Mouse (Mus musculus) thymus, adult 2 months (tissue): ENCODE measurements around the gene Dapk2. TPM values are rescaled to one million over a fixed set of nuclear protein-coding genes. Genes with fewer than 3 reads are reported as not detected.

Source experiments
- DNase-seq: peaks from one replicate; pipeline ENCODE4 v3.0.0; 2021
- H3K27ac ChIP-seq: fragments of 200-500 bp; 2 replicates; pipeline ENCODE4 v1.5.1; 2012; ENCODE audit warnings: low read length, control low read depth; ENCODE audit not compliant: control insufficient read depth, insufficient read depth
- H3K27me3 ChIP-seq: fragments of 200-500 bp; 2 replicates; pipeline ENCODE4 v1.6.1; 2012; ENCODE audit warnings: mild to moderate bottlenecking, low read length, moderate library complexity, mixed read lengths; ENCODE audit not compliant: control insufficient read depth, insufficient read depth
- H3K36me3 ChIP-seq: fragments of 200-500 bp; 2 replicates; pipeline ENCODE4 v1.6.1; 2012; ENCODE audit warnings: mild to moderate bottlenecking, low read length, moderate library complexity; ENCODE audit not compliant: control insufficient read depth, insufficient read depth
- H3K4me1 ChIP-seq: fragments of 200-500 bp; replicated peaks from 2 replicates; pipeline ENCODE4 v1.6.1; 2012; ENCODE audit warnings: low read length; ENCODE audit not compliant: control insufficient read depth, insufficient read depth
- H3K4me3 ChIP-seq: fragments of 200-500 bp; 2 replicates; pipeline ENCODE4 v1.5.1; 2012; ENCODE audit warnings: mild to moderate bottlenecking, low read length, control low read depth, moderate library complexity; ENCODE audit not compliant: control insufficient read depth, insufficient read depth
- CTCF ChIP-seq: fragments of 200-500 bp; IDR thresholded peaks from 2 replicates; pipeline ENCODE4 v1.5.1; 2012; ENCODE audit warnings: mild to moderate bottlenecking, control low read depth, low read length, moderate library complexity, borderline replicate concordance; ENCODE audit not compliant: control insufficient read depth, poor library complexity, insufficient read depth; ENCODE audit errors: extremely low read depth
- POLR2A ChIP-seq: fragments of 200-500 bp; IDR thresholded peaks from 2 replicates; pipeline ENCODE4 v1.6.1; 2012; ENCODE audit warnings: mild to moderate bottlenecking, low read length, control low read depth, moderate library complexity; ENCODE audit not compliant: control insufficient read depth, poor library complexity, insufficient read depth; ENCODE audit errors: extremely low read depth
- WGBS: fragments of 180-500 bp; shearing (Covaris S2); methylation state at CpG from one replicate; pipeline ENCODE4 v1.1.7; 2018; 5-methylcytosine and 5-hydroxymethylcytosine counted together
- polyA plus RNA-seq: library from polyadenylated mRNA; depleted of rRNA; stranded (reverse); fragments of >200 nt; gene quantifications from 2 replicates; pipeline ENCODE4 v1.2.3, GENCODE M21; 2012

The Dapk2 gene
- polyA plus RNA-seq, 1 experiment = 5.1 TPM

DNA sequence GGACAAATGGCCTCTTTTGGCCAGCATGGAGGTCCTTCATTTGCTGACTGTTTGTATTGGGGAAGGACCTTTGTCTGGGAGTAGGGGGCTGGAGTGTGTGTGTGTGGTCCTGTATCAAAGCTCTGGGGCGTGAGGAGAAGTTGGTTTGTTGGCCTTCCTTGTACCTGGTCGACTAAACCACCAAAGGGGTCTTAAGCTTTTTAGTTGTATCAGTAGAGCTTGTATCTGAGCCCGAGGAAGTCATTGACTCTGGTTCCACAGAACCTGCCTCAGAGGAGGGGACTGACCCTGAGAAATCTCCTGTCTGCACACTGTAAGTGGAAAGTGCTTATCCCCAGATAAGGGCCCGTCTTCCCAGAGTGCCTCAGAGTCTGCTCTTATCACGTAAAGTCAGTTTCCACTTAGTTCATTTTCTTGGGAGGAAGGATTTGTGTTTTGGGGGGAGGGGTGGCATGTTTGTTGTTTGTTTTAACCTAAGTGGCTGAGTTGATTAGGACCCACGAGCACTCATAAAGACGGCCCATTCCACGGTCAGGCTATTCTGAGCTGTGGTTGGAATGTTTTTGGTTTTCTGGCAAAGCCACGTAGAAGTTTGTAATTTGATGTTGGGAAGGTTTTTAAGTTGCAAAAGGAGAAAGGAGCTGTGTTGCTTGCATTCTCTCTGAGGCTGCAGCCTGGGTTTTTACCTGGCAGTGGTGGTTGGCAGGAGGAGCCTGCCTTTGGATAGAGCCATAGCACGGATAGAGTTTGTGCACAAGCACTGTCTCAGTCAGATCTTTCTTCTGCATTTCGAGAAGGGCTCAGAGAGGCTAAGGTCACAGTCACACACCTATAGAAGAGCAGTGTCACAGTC is 24.0 kb downstream of the Dapk2 start:
- H3K27ac ChIP-seq = no peak overlapping the region
- 86% methylated on average over 11 of the region's 11 CpGs for WGBS
- H3K4me3 ChIP-seq = no peak overlapping the region

DNA sequence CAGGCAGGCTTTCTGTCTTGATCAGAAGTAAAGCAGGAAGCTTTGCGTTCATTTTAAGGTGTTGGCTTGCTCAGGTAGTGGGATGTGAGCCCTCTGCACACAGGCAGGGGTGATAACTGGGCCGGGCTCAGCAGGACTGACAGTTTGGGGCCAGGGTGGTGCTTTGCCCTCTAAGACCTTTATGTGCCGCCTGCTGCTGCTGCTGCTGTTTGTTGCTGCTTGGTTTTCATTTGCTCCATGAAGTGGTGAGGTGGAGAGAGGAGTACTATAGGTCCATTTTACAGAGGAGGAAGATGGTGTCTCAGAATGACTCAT is 24.6 kb downstream of the Dapk2 start:
- no peaks in the 10 kb centered on the region for H3K4me1 ChIP-seq
- no peak overlapping the region for H3K27ac ChIP-seq
- TF ChIP-seq CTCF (no peak), POLR2A (no peak)
- no peak overlapping the region for H3K4me3 ChIP-seq
- H3K36me3 ChIP-seq = no peaks in the 10 kb centered on the region
- no peaks in the 10 kb centered on the region for H3K27me3 ChIP-seq
- WGBS = 94% methylated on average over 3 of the region's 3 CpGs
- DNase-seq = no peak

More for the DNA sequence above, 24.0 kb downstream of the Dapk2 start:
- H3K27me3 ChIP-seq = no peaks in the 10 kb centered on the region
- H3K36me3 ChIP-seq = no peaks in the 10 kb centered on the region
- TF ChIP-seq CTCF = no peak
- TF ChIP-seq POLR2A = no peak
- no peak for DNase-seq
- H3K4me1 ChIP-seq = no peaks in the 10 kb centered on the region

DNA sequence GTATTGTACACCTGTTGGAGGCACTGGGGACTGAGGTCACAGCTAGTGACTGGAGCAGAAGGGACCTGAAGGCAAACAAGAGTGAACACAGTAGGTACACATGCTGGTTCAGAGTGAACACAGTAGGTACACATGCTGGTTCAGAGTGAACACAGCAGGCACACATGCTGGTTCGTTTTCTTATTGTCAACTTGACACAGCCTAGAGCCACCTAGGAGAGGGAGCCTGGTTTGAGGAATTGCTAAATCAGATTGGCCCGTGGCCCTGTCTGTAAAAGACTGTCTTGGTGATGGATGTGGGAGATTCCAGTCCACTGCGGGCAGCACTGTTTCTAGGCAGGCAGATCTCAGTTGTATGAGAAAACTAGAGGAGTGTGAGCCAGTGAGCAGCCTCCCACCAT is 25.0 kb downstream of the Dapk2 start:
- Histone ChIP-seq H3K36me3 (no peaks in the 10 kb centered on the region), H3K27ac (no peak overlapping the region), H3K4me1 (no peaks in the 10 kb centered on the region), H3K27me3 (no peaks in the 10 kb centered on the region), H3K4me3 (no peak overlapping the region)
- no peak for DNase-seq
- 96% methylated on average over 3 of the region's 3 CpGs for WGBS
- TF ChIP-seq POLR2A (no peak), CTCF (no peak)

DNA sequence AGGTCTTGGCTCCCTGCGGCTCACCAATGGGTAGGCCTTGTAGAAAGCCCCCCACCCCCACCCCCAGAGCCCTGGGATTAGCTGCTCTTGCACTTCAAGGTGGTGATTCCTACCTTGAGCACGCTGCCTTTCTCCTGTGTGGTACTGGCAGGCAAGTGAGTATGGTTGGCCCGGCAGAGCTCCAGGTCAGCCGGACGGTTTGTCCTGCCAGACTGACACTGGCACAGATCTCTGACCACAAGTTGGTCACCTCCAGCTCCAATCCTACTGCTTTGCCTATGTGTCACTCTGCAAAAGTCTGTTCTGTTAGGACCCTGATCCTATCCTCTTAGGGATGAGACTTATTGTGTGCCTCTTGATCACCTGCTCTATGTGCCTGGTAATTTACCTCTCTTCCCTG is 26.5 kb downstream of the Dapk2 start:
- H3K27ac ChIP-seq = no peak overlapping the region
- DNase-seq = no peak
- H3K4me1 ChIP-seq = no peaks in the 10 kb centered on the region
- no peak overlapping the region for H3K4me3 ChIP-seq
- no peaks in the 10 kb centered on the region for H3K36me3 ChIP-seq
- no peak for TF ChIP-seq POLR2A
- no peak for TF ChIP-seq CTCF
- no peaks in the 10 kb centered on the region for H3K27me3 ChIP-seq
- 92% methylated on average over 5 of the region's 5 CpGs for WGBS

DNA sequence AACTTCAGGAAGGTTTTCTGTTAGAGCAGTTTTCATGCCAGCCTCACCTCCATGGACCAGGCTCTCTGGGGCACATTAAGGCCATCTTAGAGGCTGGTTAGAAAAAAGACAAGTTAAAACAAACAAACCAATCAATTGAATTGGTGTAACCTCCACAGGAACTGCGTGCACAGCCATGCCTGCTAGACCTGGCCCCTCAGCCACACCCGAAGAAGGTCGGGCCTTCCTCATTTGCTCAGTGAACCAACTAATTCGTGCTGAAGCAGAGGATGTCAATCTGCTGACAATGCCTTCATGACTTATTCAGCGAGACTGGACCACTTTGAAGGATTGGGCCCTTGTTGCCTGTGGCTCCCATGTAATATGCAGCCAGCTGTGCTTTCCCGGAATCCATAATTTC is 28.4 kb downstream of the Dapk2 start:
- TF ChIP-seq CTCF = no peak
- TF ChIP-seq POLR2A = no peak
- Histone ChIP-seq H3K36me3 (no peaks in the 10 kb centered on the region), H3K4me1 (no peaks in the 10 kb centered on the region), H3K27me3 (no peaks in the 10 kb centered on the region), H3K4me3 (no peak overlapping the region), H3K27ac (no peak overlapping the region)
- DNase-seq = no peak
- WGBS = 59% methylated on average over 6 of the region's 6 CpGs

DNA sequence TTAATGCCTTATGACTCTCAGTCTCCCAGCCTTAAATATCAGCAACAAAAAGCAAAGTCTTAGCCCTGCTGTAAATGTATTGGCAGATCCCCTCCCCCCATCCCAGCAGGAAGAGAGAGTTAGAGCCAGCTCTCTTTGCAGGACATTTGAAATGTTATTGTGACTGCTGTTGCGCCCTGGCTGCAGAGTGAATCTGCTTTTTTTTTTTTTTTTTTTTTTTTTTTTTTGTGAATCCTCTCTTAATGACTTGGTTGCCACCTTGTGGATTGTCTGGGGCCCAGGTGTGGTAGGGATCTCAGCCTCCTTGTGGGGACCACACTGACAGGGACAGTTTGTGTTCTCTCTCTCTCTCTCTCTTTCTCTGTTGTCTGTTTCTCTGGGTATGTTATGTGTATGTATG is 31.0 kb downstream of the Dapk2 start:
- Histone ChIP-seq H3K4me3 (no peak overlapping the region), H3K4me1 (no peaks in the 10 kb centered on the region), H3K36me3 (no peaks in the 10 kb centered on the region), H3K27me3 (no peaks in the 10 kb centered on the region), H3K27ac (no peak overlapping the region)
- no peak for TF ChIP-seq POLR2A
- TF ChIP-seq CTCF = no peak
- no peak for DNase-seq
- 100% methylated on average over 1 of the region's 1 CpGs for WGBS
